Mouse (Mus musculus): ENCODE measurements around the gene 1500011B03Rik.

DNA sequence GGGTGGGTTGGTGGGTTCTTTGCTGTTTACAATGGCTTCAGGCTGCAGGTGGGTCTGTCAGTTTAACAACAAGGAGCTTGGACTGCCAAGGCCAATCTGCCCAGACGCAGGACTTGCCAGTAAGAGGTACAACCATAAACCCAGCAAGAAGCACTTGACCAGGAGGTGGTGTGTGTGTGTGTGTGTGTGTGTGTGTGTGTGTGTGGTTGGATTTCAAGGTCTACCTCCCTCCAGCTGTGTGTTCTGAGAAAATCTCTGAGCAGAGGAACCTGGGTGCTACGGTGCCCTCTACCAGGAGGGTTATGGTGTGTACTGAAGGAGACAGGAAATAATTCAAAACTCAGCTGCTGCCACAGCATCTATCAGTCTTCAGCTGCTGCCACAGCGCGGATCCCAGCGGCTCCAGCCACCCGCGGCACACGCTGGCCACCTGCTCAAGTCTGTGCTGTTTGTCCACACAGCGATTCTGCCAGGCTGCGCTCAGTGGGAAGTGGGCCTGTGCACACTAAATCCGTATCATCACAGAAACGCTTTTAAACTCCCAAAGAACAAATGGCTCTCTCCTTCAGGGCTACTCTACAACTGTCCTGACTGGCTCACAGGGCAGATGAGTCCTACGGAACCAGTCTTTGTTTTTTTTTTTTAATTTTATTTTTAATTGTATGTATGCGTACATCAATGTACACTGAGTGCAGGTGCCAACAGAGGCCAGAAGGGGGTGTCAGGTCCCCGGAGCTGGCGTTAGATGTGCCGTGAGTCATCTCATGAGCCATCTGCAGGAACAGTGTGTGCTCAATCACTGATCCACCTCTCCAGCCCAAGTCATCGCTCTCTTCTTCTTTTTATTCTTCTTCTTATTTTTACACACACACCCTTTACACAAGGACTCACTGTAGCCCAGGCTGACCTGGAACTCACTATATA is 58.2 kb downstream of the 1500011B03Rik start:
- peak; percentile 54 for TF ChIP-seq CTCF (IDR thresholded peaks at IDR 0.05; ENCODE audit: low read depth)
- TF ChIP-seq EP300 (optimal IDR thresholded peaks at IDR 0.05) = no peak
